Mouse (Mus musculus) naive thymus-derived CD4-positive, alpha-beta T cell, adult 2 months (primary cell): Measurements from ENCODE around the gene Snf8.

ENCODE experiments used
- DNase-seq: peaks from one replicate; pipeline ENCODE4 v3.0.0-alpha.2; 2011; ENCODE audit warnings: low read depth

Snf8 gene

DNA sequence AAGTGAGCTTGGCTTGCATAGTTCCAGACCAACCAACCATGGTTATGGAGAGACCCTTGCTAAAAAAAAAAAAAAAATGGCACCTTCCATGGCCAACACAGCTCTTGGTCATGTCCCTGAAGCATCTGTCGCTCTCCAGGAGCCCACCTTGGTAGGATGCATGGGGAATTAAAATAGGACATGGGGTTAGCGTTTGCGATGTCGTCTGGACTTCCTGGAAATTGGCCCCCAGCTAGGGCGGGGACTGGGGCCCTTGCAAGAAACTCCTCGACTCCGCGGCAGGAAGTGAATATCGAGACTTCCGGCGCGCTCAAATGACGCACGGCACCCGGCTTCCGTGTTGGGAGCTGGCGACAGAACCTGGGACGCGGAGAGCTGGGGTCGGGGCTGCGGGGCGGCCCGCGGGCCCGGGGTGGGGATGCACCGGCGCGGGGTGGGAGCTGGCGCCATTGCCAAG, at the start of gene Snf8:
Gene Snf8, plus strand, starts transcription at position 290 of the 457 bp plus-strand sequence.
- peak; percentile 94 for DNase-seq

DNA sequence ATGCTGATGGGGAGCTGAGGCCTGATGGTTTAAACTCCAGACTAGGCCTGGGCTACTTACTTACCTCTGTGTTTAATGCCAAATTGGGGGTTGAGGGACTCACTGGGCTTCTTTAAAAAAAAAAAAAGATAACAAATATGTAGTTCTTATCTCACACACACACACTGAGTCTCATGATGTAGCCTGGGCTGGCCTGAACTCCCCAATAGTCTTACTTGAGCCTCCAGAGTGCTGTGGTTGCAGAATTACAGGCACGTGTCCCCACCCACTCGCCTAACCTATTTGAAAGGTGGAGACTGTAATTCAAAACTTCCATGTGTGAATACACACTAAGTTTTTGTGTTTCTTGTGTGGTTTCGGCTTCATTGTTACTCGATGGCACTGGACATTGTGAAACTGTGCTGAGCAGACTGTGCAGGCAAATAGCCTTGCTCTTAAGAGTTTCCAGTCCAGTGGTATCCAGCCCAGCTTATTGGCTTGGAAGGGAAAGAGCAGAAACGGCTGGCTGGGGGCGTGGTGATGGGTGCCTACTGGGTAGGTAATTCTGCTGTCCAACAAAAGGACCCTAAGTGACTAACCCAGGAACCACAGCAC, 46.7 kb upstream of the Snf8 start:
- no peak for DNase-seq

DNA sequence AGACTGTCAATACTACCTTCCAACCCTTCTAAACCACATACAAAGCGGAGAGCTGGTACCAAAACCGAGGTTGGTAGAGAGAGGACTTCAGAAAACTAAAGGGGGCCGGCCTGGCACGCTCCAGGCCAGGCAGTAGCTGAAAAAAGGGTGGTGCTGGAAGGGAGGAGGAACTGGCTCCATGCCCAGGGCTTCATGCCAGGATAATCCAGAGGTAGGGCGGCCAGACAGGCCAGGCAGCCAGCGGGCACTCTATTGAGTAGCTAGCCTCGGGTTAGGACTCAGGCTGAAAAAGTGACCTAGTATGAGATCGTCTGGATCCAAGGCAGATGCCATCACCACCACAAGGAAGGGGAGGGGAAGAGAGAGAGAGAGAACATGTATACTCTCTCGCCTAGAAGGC, 46.2 kb upstream of the Snf8 start:
- no peak for DNase-seq

DNA sequence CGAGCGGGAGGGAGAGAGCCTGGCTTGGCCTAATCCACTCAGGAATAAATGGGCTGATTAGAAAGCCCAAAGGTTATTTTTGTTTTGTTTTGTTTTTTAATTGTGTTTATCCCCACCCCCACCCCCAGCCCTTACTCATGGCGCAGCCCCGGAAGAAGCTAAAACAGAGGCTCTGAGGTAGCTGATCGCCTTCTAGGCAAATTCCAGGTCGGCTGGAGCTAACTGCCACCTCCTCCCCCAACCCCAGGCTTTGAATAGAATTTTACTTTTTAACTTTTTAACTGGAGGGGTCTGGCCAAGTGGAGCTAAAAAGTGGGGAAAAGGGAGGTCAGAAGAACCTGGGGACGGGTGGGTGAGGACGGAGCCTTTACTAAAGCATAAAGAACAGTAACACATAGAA, 44.8 kb upstream of the Snf8 start:
- DNase-seq: no peak

DNA sequence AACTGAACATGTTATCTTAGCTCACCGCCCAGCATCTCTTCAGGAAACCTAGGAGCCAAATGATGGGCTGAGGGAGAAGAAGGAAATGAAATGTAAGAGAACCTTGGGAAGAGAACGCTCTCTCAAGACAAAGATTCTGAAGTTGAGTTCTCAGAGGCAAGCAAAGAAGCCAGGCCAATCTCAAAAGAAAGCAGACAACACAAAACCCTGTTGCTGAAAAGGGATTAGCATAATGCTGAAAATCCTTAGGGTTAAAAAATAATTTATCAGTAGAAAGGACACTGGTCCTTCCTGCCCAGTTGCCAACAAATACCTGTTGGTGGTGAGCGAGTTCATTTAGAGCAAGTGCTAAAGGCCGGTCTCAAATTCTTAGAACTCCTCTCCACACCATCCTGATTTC, 44.3 kb upstream of the Snf8 start:
- no peak for DNase-seq

DNA sequence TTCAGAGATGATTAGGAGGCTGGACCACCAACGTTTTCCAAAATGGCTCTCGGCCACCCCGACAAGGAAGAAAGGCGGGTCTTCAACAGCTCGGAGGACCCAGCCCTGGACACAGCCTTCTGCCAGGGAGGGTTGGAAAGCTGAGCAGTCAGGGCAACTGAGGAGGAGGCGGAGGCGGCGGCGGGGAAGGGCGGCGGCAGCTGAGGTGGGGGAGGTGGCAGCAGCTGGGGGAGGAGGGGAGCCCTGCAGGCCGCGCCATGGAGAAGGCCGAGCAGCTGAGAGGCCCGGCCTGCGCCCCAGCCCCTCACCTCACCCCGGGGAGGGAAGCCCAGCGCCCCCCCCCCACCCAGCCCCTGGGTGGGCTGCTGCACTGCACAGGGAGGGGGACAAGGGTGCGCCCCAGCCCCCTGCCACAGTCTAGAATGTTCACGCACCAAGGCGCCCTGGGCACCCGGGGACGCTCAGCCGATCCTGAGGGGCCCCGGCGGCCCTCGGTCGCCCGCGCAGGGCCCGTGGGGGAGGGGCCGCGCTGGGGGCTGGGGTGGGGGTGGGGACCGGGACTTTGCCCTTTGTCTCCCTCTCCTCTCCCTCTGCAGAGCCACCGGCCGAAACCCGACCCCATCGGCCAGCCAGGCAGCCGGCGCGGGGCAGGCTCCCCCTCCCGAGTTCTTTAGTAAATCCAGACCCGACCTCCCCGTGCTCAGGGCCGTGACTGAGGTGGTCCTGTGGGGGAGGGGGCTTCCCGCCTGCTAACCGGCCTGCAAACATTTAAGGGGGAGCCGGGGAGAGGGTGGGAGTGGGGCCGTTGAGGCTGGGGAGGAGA, 43.6 kb upstream of the Snf8 start:
- no peak for DNase-seq

DNA sequence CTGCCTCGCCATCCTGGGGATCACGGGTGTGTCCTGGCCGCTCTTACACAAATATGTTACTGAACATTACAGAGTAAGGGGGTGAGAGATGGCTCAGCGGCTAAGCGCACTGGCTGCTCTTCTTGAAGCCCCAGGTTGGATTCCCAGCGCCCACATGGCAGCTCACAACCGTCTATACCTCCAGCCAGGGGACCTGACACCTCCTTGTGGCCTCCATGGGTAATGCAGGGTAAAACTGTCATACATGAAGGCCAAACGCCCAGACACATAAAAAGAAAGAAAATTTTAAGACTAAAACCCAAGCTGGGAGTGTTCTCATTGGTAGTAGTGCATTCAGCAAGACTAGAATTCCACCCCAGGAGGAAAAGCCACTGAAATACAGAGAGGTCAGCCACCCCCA, 40.5 kb upstream of the Snf8 start:
- no peak for DNase-seq

DNA sequence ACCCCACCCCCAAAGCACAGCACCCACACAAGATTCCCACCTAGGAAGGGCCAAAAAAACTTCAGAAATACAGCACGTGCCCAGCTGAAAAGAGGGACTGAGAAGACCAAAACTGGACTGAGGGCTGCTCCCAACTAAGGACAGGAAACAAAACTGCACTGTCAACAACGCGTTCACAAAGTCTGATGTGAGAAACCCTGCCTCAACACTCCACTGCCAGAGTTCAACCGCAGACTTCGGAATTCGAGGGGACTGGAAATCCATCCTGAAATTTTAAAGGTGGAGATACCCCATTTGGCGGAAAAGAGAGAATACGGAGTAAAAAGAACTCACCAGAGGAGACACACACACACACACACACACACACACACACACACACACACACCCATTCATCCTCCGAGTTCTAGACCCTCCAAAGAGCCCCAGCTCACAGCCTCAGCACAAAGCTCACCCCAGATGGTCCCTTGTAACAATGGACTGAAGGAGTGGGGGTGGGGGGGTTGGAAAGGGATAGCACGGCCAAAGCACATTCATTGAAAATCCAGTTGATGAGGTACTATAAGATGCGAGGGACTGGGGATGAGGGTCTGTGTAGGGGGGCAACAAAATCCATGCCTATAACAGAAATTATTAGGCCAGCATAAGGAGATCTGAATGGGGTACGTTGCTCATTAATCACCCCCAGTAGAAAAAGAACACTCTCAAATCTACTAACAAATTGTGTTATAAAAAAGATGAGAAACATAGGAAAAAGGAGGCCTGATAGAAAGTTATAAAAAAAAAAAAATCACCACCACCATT, 31.4 kb upstream of the Snf8 start:
- DNase-seq: no peak

DNA sequence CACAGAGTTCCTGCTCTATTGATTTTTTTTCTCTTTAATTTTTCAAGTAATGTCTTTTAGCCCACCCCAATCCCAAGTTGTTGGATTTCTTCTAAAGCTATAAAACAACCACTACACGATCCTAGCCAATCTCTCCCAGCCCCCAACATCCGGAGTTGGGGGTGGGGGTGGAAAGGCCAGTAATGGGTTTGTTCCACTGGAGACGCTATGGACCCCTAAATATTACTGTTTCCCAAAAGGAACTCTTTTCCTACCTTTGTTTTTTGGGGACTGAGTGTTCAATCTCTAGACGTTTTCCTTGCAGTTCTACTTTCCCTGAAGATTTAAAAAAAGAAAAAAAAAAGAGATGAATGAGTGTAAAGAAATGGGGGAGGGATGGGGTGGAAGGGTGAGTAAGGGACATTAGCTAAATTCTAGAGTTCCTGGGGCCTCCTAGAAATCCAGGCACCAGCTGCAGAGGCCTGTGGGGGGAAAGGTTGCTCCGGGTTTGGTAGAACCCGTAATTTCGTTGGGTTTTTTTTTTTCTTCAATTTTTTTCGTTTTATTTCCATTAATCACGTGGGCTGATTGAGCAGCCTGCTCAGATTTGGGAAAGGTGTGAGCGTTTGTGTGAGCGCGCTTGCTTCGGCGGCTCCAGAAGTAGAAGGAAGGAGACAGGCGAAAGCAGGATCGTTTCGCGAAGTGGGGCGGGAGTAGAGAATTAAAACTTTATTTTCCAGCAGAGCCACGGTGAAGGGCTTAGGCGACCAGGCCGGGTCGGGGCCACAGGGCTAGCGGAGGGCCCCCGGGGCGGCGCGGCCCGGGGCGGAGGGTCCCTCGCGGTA, 30.5 kb upstream of the Snf8 start:
- DNase-seq: peak; percentile 45

DNA sequence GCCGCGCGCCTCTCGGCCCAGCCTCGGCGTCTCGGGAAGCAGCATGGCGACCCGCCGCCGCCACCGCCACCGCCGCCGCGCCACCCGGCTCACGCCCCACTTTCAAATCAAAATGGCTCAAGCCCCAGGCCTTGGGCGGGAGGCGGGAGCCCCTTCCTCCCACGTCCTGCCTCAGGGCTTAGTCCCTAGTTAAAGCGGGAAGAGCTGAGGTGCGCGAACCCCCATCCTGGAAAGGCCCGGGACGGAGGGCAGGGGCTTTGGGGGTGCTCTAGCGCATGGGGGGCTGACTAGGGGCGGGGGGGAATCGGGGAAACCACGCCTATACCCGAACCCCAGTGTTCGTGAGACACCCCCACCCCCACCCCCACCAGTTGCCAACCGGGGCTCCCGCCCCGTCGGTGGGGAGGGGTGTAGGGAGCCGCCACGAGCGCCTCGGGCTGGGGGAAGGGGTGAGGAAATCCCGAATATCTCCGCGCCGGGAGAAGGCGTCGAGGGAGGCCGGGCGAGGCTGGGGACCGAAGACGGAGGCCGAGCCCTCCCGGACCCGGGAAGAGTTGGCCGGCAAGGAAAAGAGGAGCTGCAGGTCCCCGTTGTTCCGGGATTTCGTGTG, 29.8 kb upstream of the Snf8 start:
- no peak for DNase-seq

DNA sequence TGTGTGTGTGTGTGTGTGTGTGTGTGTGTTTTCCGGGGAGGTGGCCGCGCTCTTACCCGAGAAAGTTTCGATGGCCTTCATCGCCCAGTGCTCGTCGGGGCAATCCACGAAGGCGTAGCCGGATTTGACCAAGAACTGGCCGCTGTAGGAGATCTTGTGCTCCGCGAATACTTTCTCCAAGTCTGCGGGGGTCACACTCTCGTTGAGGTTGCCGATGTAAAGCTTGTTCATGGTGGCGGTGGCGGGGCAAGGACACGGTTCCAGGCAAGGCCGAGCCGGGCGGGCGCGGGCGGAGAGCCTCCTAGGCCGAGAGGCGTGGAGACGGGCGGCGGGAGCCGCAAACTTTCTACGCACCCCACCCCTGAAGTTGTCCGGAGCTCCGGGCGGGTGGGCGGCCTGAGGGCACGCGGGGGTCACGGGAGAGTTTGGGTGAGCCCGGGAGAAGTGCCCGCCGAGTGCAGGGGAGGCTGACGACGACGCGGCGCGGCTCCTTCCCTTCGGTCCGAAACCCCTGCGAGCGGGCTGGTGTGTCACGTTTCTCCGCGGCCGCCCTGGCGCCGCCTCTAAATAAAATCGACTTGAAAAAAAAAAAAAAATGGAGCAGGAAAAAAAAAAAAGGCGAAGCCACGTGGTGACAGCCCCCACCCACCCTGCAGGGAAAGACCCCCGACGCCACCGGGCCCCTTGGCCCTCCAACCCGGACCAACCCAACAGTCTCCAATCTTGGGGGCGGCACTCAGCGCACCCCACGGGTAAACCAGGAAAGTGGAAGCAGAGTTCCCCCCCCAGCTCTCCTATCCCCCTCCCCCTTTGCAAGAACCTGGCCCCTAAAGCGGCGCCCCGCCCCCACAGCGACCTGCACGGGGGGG, 29.0 kb upstream of the Snf8 start, which contains the start of gene Igf2bp1:
Gene Igf2bp1, minus strand, starts transcription at position 538 of the 869 bp plus-strand sequence.
- DNase-seq: peak; percentile 48

DNA sequence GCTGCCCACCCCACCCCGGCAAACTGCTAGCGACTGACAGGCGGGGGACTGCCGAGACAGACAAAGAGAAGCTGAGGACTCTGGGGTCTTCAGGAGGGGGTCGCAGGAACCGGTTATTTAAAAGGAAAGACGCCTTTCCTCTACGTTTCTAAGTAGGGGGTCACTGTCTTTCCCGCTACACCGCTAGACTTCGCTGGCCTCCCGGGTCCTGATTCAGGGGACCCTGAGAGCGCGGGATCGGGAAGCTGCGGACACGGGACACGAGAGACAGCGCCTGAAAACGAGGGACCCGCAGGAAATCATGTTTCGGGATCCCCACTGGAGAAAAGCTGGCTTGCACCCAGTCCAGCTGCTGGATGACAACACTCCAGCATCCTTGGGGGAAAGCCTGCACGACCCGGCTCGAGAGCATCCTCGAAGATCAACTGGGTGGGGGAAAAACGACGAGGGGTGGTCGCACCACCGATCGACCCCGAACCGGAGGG, 28.3 kb upstream of the Snf8 start:
- DNase-seq: peak; percentile 46

DNA sequence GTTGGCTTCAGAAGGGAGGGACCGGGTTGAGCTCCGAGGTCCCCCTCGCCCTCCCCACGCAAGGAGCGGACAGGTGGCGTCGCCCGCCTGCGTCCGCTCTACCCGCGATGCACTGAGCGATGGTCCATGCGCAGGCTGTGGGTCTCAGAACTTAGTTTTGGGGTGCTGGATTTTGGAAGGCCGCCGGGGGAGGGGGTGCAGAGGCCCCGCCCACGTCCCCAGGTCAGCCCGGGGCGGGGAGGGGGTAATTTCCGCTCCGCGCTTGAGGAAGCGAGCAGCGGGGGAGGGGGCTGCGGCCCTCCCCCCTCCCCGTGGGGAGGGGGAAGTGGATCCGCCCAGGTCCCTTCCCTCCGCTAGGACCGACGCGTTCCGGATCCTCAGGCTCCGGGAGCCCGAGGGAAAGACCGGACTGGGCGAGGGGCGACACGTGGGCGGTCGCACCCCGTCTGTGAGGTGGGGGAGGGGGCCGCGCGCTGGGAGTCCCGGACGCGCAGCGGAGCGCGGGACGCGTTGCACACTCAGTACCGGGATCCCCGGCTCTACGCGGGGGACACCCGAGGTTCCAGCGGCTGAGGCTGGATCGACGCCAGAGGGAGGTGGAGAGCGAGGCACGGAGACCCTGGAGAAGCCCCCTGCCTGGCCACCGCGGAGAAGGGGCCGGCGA, 27.7 kb upstream of the Snf8 start:
- peak; percentile 56 for DNase-seq

DNA sequence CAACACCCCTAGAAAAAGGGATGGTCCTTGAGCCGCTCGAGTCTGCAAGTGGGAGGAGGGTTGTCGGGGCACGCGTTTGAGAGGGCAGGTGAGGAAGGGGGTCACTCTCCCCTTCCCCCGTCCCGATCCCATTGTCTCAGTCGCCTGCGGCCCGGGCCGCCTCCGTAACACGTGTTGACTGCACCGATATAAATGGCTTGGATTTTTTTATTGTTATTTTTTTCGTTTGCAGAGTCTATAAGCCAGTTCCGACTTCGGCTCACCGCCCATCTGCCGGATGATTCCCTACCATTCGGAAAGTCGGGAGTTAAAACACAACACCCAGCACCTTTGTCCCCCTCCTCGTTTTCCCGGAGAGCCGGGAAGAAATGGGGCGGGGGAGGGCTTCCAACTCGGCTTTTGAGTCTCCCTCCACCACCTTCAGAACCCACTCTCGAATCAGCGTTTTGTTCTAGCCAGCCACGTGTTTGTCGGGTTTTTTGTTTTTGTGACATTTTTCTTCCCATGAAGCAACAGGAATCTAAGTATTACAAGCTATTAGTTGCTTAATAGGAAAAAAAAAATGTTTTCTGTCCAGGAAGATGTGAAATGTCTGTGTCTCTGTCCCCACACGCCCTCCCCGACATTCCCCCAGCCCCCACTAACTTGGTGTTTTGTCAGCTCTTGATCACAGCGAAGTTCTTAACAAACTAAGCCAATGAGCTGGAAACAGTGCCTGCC, 27.0 kb upstream of the Snf8 start:
- peak; percentile 44 for DNase-seq

DNA sequence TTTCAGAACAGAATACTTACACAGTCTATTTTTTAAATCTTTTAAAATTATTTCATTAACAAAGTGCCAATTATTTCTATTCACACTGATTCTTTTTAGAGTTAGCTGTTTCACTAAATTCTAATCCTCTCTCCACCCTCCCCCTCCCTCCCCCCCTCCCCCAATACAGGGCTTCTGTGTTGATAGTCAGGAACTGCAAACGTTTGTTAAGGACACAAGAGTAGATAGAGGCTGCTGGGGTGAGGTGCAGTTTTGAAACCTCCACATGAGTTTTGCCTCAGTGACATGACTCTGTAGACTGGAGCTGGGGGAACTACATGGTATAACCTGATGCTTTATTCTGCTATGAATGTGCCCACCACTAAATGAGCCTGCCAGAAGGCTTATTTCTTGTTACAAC, 25.9 kb upstream of the Snf8 start:
- DNase-seq: no peak

DNA sequence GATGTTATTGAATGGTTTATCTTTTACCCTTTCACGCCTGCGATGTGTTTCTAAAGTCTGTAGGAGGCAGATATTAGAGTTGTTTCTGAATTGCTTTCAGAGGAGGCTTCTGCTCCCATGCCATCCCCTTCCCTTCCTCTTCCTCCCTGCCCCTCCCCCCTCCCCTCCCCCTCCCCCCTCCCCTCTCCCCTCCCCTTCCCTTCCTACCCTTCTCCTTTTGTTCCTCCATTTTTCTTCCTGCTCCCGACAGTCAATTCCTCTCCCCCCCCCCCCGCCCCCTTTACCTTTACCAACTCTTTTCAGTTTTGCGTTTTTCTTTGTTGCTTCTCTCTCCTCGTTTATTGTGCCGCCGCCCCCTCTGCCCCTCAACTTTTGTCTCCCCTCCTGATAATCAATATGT, 22.7 kb upstream of the Snf8 start:
- no peak for DNase-seq

DNA sequence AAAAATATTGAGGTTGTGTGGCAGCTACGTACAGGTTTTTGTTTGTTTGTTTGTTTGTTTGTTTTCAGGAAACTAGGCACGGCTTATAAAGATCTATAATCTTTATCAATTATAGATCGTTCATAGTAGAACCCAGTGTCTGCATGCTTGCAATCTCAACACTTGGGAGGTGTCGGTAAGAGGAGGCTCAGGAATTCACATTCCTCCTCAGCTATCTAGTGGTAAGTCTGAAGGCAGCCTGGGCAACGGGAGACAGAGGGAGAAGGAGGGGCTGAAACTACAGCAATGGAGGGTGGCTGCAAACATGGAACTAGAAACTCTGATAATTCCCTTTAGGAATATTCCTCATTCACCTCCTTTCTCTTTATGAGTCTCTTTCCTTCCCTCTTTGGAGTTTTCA, 19.3 kb upstream of the Snf8 start:
- DNase-seq: no peak

DNA sequence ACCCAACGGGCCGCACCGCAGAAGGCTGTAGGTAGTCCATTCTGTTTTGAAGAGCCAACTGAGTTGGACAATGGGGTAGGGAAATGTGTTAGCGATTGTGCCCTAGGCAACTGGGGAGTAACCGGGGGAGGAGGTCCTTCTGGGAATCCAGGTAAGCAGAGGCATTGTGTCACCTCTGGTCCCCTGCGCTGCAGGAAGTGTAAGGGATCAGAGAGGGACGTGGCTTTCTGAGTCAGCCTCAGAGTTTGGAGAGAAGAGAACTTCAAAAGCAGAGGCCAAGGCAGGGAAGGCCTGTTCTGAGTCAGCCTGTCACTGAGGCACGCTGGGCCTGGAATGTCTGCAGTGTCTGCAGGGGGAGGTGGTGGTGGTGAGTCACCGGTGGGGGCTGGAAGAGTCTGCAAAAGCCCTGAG, 16.7 kb upstream of the Snf8 start:
- no peak for DNase-seq

DNA sequence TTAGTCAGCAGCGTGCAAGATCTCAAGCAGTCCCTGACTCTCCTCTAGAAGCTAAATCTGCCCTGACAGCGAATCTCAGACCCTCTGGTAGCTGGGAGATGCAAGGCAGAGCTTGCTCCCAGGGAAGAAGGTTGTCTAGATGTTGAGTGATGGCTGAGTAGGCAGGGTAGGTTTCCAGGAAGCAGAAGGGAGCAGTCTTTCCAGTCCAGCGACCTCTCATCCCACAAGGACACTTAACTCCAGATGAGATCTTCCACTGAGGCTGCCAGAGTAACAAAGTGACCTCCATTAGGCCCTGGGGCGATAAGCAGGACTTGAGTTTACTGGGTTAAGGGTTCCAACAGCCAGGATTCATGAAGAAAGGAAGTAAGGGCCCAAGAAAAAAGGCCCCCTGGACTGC, 14.1 kb upstream of the Snf8 start:
- DNase-seq: no peak
